In genomic region chr9:123802421-123802820, GRCm38 (mm10) we compare ENCODE assay signal across 27 mouse cellular contexts. TPM values are rescaled to one million over a fixed set of nuclear protein-coding genes. Genes with fewer than 3 reads are reported as not detected.
DNase-seq lines count a peak whose midpoint lies in the region; TF ChIP-seq lines count a peak whose summit lies in the region.
"Had no signal": no experiment of that assay in that cellular context is flagged by ENCODE, and none has a peak within 500 bp of the region (broad histone marks: within the 10 kb centered on the region; RNA-seq: fewer than 3 reads in every experiment).

No protein-coding gene starts in this region.

- peak; percentile 91 for DNase-seq in heart, adult 11 months
- no peak for DNase-seq in heart, adult 8-10 months (ENCODE audit: low spot score)
- no peak for DNase-seq in testis, postnatal 10 days (ENCODE audit: low spot score)
- peak; percentile 8 for DNase-seq in testis, postnatal 14 days (ENCODE audit: low spot score)
- DNase-seq in T-cell, adult 2 months (ENCODE audit: low spot score): no peak
- DNase-seq: adrenal gland, adult 2 months; adrenal gland, postnatal 14 days; cerebellum, adult 11 months; cerebellum, adult 2 months; cerebellum, adult 9-11 months; cerebellum, postnatal 25 days; gastrocnemius, postnatal 25 days had no signal

- TF ChIP-seq POLR2A in testis, adult 2 months (IDR thresholded peaks at IDR 0.05; ENCODE audit: control insufficient read depth, low read depth, low read length): no peak

- peak overlapping the region; percentile 39; the same call in 1 of the 2 replicates for H3K27ac ChIP-seq in testis, adult 2 months (ENCODE audit: control insufficient read depth, insufficient read depth, low read depth, low read length)
- H3K27ac ChIP-seq: embryonic facial prominence, embryonic 12.5 days; embryonic facial prominence, embryonic 15.5 days; forebrain, embryonic 12.5 days; forebrain, embryonic 15.5 days; hindbrain, embryonic 10.5 days; hindbrain, embryonic 13.5 days; intestine, embryonic 15.5 days had no signal

- H3K36me3 ChIP-seq in testis, adult 2 months (ENCODE audit: control insufficient read depth, insufficient read depth, low read length): no peaks in the 10 kb centered on the region; the same call in 1 of the 2 replicates
- H3K36me3 ChIP-seq: forebrain, embryonic 15.5 days had no signal

- H3K4me1 ChIP-seq in testis, adult 2 months (ENCODE audit: control insufficient read depth, insufficient read depth, low read length): no peaks in the 10 kb centered on the region
- H3K4me1 ChIP-seq: embryonic facial prominence, embryonic 12.5 days; embryonic facial prominence, embryonic 15.5 days; forebrain, embryonic 12.5 days; forebrain, embryonic 15.5 days; hindbrain, embryonic 10.5 days; hindbrain, embryonic 13.5 days; intestine, embryonic 15.5 days had no signal

- TF ChIP-seq CTCF in testis, adult 2 months (IDR thresholded peaks at IDR 0.05; ENCODE audit: control insufficient read depth, insufficient read depth, insufficient replicate concordance, low read depth, low read length): no peak

- no peaks in the 10 kb centered on the region for H3K27me3 ChIP-seq in testis, adult 2 months (ENCODE audit: control insufficient read depth, insufficient read depth, low read length)
- H3K27me3 ChIP-seq: embryonic facial prominence, embryonic 12.5 days; embryonic facial prominence, embryonic 15.5 days; forebrain, embryonic 12.5 days; forebrain, embryonic 15.5 days; hindbrain, embryonic 13.5 days; intestine, embryonic 15.5 days; Patski had no signal

- no peak overlapping the region for H3K4me3 ChIP-seq in testis, adult 2 months (ENCODE audit: control insufficient read depth, low read depth, low read length)
- H3K4me3 ChIP-seq: embryonic facial prominence, embryonic 12.5 days; embryonic facial prominence, embryonic 15.5 days; forebrain, embryonic 12.5 days; forebrain, embryonic 15.5 days; hindbrain, embryonic 10.5 days; hindbrain, embryonic 13.5 days; intestine, embryonic 15.5 days had no signal

RNA-seq across cellular contexts. Expression of gene Cxcr6, which starts 3.9 kb away (rescaled TPM):
- total RNA-seq in heart, adult 8-10 months (2022): under 1 TPM in 2 of 4 experiments, not detected in 2; 0.22 TPM
- polyA plus RNA-seq in testis, adult 2 months (2012; rRNA removed): 0.05 TPM in 1 of 2 replicates, not detected in the other
- total RNA-seq: adrenal gland, postnatal 14 days; adrenal gland, postnatal 4 days; gastrocnemius, adult 8-10 months; gastrocnemius, postnatal 25 days had no signal
- polyA plus RNA-seq: hindbrain, embryonic 10.5 days had no signal

RNA-seq across cellular contexts. Expression of gene Fyco1, which starts 49.3 kb away (rescaled TPM):
- 100 to 1,000 TPM; 277 to 295 (median 286) TPM for total RNA-seq in heart, adult 8-10 months (2022)
- polyA plus RNA-seq in testis, adult 2 months (2012; rRNA removed): 18.6 and 25.5 TPM in 2 replicates

RNA-seq across cellular contexts. Expression of gene Xcr1, which starts 59.4 kb away (rescaled TPM):
- not detected for total RNA-seq in heart, adult 8-10 months (2022)
- 0.10 and 0.20 TPM in 2 replicates for polyA plus RNA-seq in testis, adult 2 months (2012; rRNA removed)
- total RNA-seq: common myeloid progenitor, adult 5-6 weeks; gastrocnemius, adult 8-10 months; gastrocnemius, postnatal 25 days; heart, postnatal 25 days had no signal
- polyA plus RNA-seq: cerebellum, adult 2 months; embryonic facial prominence, embryonic 12.5 days; forebrain, embryonic 12.5 days; heart, embryonic 11.5 days; heart, embryonic 14.5 days; intestine, embryonic 15.5 days had no signal

Comparison
In these comparisons a context has a peak if more than half of its experiments do, and no peak if none do; other contexts are left out.
1. DNase-seq: peak in heart, adult 11 months (single experiment) and testis, postnatal 14 days (single experiment); none in heart, adult 8-10 months (single experiment), testis, postnatal 10 days (single experiment) and T-cell, adult 2 months (single experiment).